ENCODE assay signal across 8 mouse cellular contexts in genomic region chr7:30457629-30458330, GRCm38 (mm10). TPM values are rescaled to one million over a fixed set of nuclear protein-coding genes. Genes with fewer than 3 reads are reported as not detected.
DNase-seq lines count a peak whose midpoint lies in the region; ATAC-seq lines count a peak whose summit lies in the region.

Gene Kirrel2 (minus strand): TSS chr7:30457690.
Gene Nphs1 (plus strand): TSS chr7:30458315.

- no peaks in the 10 kb centered on the region for H3K9me3 ChIP-seq in kidney, embryonic 14.5 days (ENCODE audit: control insufficient read depth, low read length)
- H3K9me3 ChIP-seq in hindbrain, embryonic 15.5 days, result no peaks in the 10 kb centered on the region
- H3K9me3 ChIP-seq in midbrain, embryonic 12.5 days, result no peaks in the 10 kb centered on the region

- DNase-seq in kidney, adult 9 months, result no peak
- DNase-seq in embryo, embryonic 9.5 days (ENCODE audit: extremely low spot score), result peak; percentile 48
- no peak for DNase-seq in spleen, postnatal 4 days (ENCODE audit: low spot score in 2 of 2)
- no peak for DNase-seq in spleen, adult 18-20 months

- peak within 1 kb of the TSS; percentile 10; the same call in 1 of the 2 replicates for H3K4me2 ChIP-seq in kidney, embryonic 14.5 days (replicated peaks; ENCODE audit: low read depth, low read length)
- H3K4me2 ChIP-seq in hindbrain, embryonic 15.5 days, result peak within 1 kb of the TSS; percentile 63
- H3K4me2 ChIP-seq in midbrain, embryonic 12.5 days (replicated peaks), result peak within 1 kb of the TSS; percentile 56

- WGBS in kidney, embryonic 14.5 days, result 1% methylated on average over 16 of the region's 16 CpGs
- WGBS in hindbrain, embryonic 15.5 days, result under 1% methylated on average over 16 of the region's 16 CpGs
- under 1% methylated on average over 15 of the region's 16 CpGs for WGBS in midbrain, embryonic 12.5 days

- H3K4me1 ChIP-seq in kidney, embryonic 14.5 days (ENCODE audit: control insufficient read depth, insufficient read depth, low read length), result peaks cover 7% of the 10 kb centered on the region; the same call in 1 of the 2 replicates
- peaks cover 35% of the 10 kb centered on the region for H3K4me1 ChIP-seq in hindbrain, embryonic 15.5 days (replicated peaks)
- H3K4me1 ChIP-seq in midbrain, embryonic 12.5 days, result peaks cover 27% of the 10 kb centered on the region

- H3K27ac ChIP-seq in kidney, embryonic 14.5 days (ENCODE audit: low read depth, low read length), result no peak within 1 kb of the TSS
- peak within 1 kb of the TSS; percentile 34 for H3K27ac ChIP-seq in hindbrain, embryonic 15.5 days (replicated peaks)
- no peak within 1 kb of the TSS; the same call in 1 of the 2 replicates for H3K27ac ChIP-seq in midbrain, embryonic 12.5 days (replicated peaks)

- no peaks in the 10 kb centered on the region for H3K36me3 ChIP-seq in kidney, embryonic 14.5 days (ENCODE audit: control insufficient read depth, insufficient read depth, low read length)
- H3K36me3 ChIP-seq in hindbrain, embryonic 15.5 days, result no peaks in the 10 kb centered on the region
- H3K36me3 ChIP-seq in midbrain, embryonic 12.5 days, result no peaks in the 10 kb centered on the region

- H3K9ac ChIP-seq in kidney, embryonic 14.5 days (ENCODE audit: low read depth, low read length), result no peak within 1 kb of the TSS
- peak within 1 kb of the TSS; percentile 36 for H3K9ac ChIP-seq in hindbrain, embryonic 15.5 days
- peak within 1 kb of the TSS; percentile 46 for H3K9ac ChIP-seq in midbrain, embryonic 12.5 days (replicated peaks)

- H3K27me3 ChIP-seq in kidney, embryonic 14.5 days (ENCODE audit: control insufficient read depth, insufficient read depth, low read length), result peaks cover 96% of the 10 kb centered on the region
- peaks cover 58% of the 10 kb centered on the region for H3K27me3 ChIP-seq in hindbrain, embryonic 15.5 days
- peaks cover 99% of the 10 kb centered on the region for H3K27me3 ChIP-seq in midbrain, embryonic 12.5 days

- ATAC-seq in kidney, embryonic 14.5 days (ENCODE audit: low FRiP score, low TSS enrichment), result peak; percentile 63; the same call in 1 of the 2 replicates
- ATAC-seq in hindbrain, embryonic 15.5 days (ENCODE audit: low FRiP score, low read depth), result peak; percentile 81
- ATAC-seq in midbrain, embryonic 12.5 days (ENCODE audit: low FRiP score, low read depth), result peak; percentile 90
- no peak for ATAC-seq in megakaryocyte, adult 5-6 weeks (ENCODE audit: poor library complexity, severe bottlenecking)

- no peak within 1 kb of the TSS; the same call in 1 of the 2 replicates for H3K4me3 ChIP-seq in kidney, embryonic 14.5 days (ENCODE audit: low read length)
- peak within 1 kb of the TSS; percentile 32 for H3K4me3 ChIP-seq in hindbrain, embryonic 15.5 days
- peak within 1 kb of the TSS; percentile 31 for H3K4me3 ChIP-seq in midbrain, embryonic 12.5 days

RNA-seq across cellular contexts. Expression of gene Kirrel2, which starts in this region (rescaled TPM):
- 0.20 and 0.54 TPM in 2 replicates for polyA plus RNA-seq in kidney, embryonic 14.5 days (2014; fragmentation: Nextera tagmentation; extraction: Ambion mirVana)
- polyA plus RNA-seq in hindbrain, embryonic 15.5 days (2015; fragmentation: Nextera tagmentation; extraction: Ambion mirVana), result 4.7 and 7.3 TPM in 2 replicates
- 1.6 and 4.7 TPM in 2 replicates for polyA plus RNA-seq in midbrain, embryonic 12.5 days (2016; fragmentation: Nextera tagmentation; extraction: Ambion mirVana)
- not detected in 2 replicates for total RNA-seq in megakaryocyte, adult 5-6 weeks (2015)
- 0.07 TPM in 1 of 2 replicates, not detected in the other for total RNA-seq in megakaryocyte, adult 5-6 weeks (2017)

RNA-seq across cellular contexts. Expression of gene Nphs1, which starts in this region (rescaled TPM):
- polyA plus RNA-seq in kidney, embryonic 14.5 days (2014; fragmentation: Nextera tagmentation; extraction: Ambion mirVana), result 2.7 and 3.0 TPM in 2 replicates
- 1.1 and 1.2 TPM in 2 replicates for polyA plus RNA-seq in hindbrain, embryonic 15.5 days (2015; fragmentation: Nextera tagmentation; extraction: Ambion mirVana)
- polyA plus RNA-seq in midbrain, embryonic 12.5 days (2016; fragmentation: Nextera tagmentation; extraction: Ambion mirVana), result 0.58 and 1.1 TPM in 2 replicates
- not detected in 2 replicates for total RNA-seq in megakaryocyte, adult 5-6 weeks (2015)
- total RNA-seq in megakaryocyte, adult 5-6 weeks (2017), result 0.29 TPM in 1 of 2 replicates, not detected in the other

Comparison
In these comparisons a context has a peak if more than half of its experiments do, and no peak if none do; other contexts are left out.
1. H3K4me2 ChIP-seq: peak in every context shown above with its lines; median percentile 63 in hindbrain, embryonic 15.5 days; 56 in midbrain, embryonic 12.5 days; 10 in kidney, embryonic 14.5 days.